Mouse (Mus musculus) myocyte (in vitro differentiated cells): ENCODE measurements around the gene Map3k20.

Experiments
- CEBPB ChIP-seq: IDR thresholded peaks from 2 replicates; pipeline ENCODE4 v1.6.1; 2011; ENCODE audit warnings: mild to moderate bottlenecking, moderate library complexity; ENCODE audit not compliant: poor library complexity, insufficient read depth, severe bottlenecking
- E2F4 ChIP-seq: IDR thresholded peaks from one replicate; pipeline ENCODE4 v1.6.1; 2011; ENCODE audit warnings: mild to moderate bottlenecking, control low read depth, moderate library complexity; ENCODE audit not compliant: insufficient read depth
- POLR2A ChIP-seq: IDR thresholded peaks from one replicate; pipeline ENCODE4 v1.6.1; 2011; ENCODE audit warnings: low read depth, mild to moderate bottlenecking, control low read depth, moderate library complexity; ENCODE audit not compliant: insufficient read length
- POLR2AphosphoS2 ChIP-seq: IDR thresholded peaks from one replicate; pipeline ENCODE4 v1.6.1; 2011; ENCODE audit warnings: low read depth, control low read depth; ENCODE audit not compliant: insufficient read length
- TCF12 ChIP-seq: IDR thresholded peaks from one replicate; pipeline ENCODE4 v1.6.1; 2011; ENCODE audit warnings: mild to moderate bottlenecking, control low read depth; ENCODE audit not compliant: poor library complexity, insufficient read depth, severe bottlenecking
- TCF3 ChIP-seq: IDR thresholded peaks from one replicate; pipeline ENCODE4 v1.6.1; 2011; ENCODE audit warnings: low read depth, control low read depth; ENCODE audit not compliant: insufficient read length
- USF1 ChIP-seq: IDR thresholded peaks from one replicate; pipeline ENCODE4 v1.6.1; 2011; ENCODE audit warnings: low read depth, mild to moderate bottlenecking, control low read depth, moderate library complexity

DNA sequence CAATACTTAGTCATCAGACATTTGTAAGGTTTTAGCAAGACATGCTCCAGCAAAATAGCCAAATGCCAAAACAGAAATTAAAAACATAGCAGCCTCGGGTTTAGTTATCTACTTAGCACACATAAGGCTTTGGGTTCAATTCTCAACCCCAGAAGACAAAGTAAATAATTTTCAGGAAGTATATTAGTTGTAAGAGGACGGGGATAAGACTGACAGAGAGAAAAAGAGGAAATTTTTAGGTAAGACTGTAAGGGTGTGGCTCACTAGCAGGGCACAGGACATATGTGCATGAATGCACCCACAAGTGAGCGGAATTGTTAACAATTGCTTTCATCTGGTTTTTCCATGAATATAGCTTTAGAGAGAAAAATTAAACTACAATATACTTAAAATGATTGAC is 158.5 kb downstream of the Map3k20 start:
- no peak for TF ChIP-seq USF1
- no peak for TF ChIP-seq POLR2A
- no peak for TF ChIP-seq E2F4
- no peak for TF ChIP-seq POLR2AphosphoS2
- no peak for TF ChIP-seq TCF3
- TF ChIP-seq CEBPB = no peak
- no peak for TF ChIP-seq TCF12
